Mouse (Mus musculus): ENCODE results near the gene Plch2.

Gene Plch2

GRCm38 (mm10) chr4:154983767-154984166, 72.8 kb downstream of the Plch2 start:
- no peak for DNase-seq

- no peak for DNase-seq
These were observed 74.1 kb downstream of the Plch2 start for GRCm38 (mm10) chr4:154982247-154983120.

- peak in 1 of 2 experiments; percentile 31 for DNase-seq
These were observed 75.1 kb downstream of the Plch2 start for GRCm38 (mm10) chr4:154981530-154981929.

- no peak for DNase-seq
These were observed 75.5 kb downstream of the Plch2 start for GRCm38 (mm10) chr4:154981076-154981475.

- DNase-seq: no peak
These were observed 76.5 kb downstream of the Plch2 start for GRCm38 (mm10) chr4:154980110-154980509.

GRCm38 (mm10) chr4:154974163-154974611, 82.4 kb downstream of the Plch2 start:
- DNase-seq: no peak

GRCm38 (mm10) chr4:154972546-154972945, 84.0 kb downstream of the Plch2 start:
- no peak for DNase-seq

GRCm38 (mm10) chr4:154967173-154967572, 89.4 kb downstream of the Plch2 start:
- DNase-seq: peak in 1 of 2 experiments; percentile 52

GRCm38 (mm10) chr4:154965856-154966255, 90.7 kb downstream of the Plch2 start:
- DNase-seq: no peak

- DNase-seq: peak in 1 of 2 experiments; percentile 42
These were observed 91.9 kb downstream of the Plch2 start for GRCm38 (mm10) chr4:154964581-154965235.

- peak; percentile 78 to 82 for DNase-seq
These were observed 92.5 kb downstream of the Plch2 start, which contains the start of gene Pank4 for GRCm38 (mm10) chr4:154963901-154964580. Gene Pank4, plus strand, starts transcription at chr4:154964123.

- DNase-seq: no peak
These were observed 93.3 kb downstream of the Plch2 start for GRCm38 (mm10) chr4:154963190-154963836.

GRCm38 (mm10) chr4:154962683-154963082, 93.9 kb downstream of the Plch2 start:
- no peak for DNase-seq

GRCm38 (mm10) chr4:154961911-154962310, 94.7 kb downstream of the Plch2 start:
- DNase-seq: peak; percentile 55 to 75

GRCm38 (mm10) chr4:154961226-154961738, 95.3 kb downstream of the Plch2 start:
- peak; percentile 46 to 47 for DNase-seq

- DNase-seq: peak in 1 of 2 experiments; percentile 29
These were observed 95.8 kb downstream of the Plch2 start, which contains the start of gene Hes5 for GRCm38 (mm10) chr4:154960690-154961225. Gene Hes5, plus strand, starts transcription at chr4:154960923.

- no peak for DNase-seq
These were observed 96.4 kb downstream of the Plch2 start for GRCm38 (mm10) chr4:154960021-154960689.

- DNase-seq: no peak
These were observed 98.0 kb downstream of the Plch2 start for GRCm38 (mm10) chr4:154958621-154959020.

GRCm38 (mm10) chr4:154958171-154958570, 98.4 kb downstream of the Plch2 start:
- DNase-seq: no peak

- no peak for DNase-seq
These were observed 99.1 kb downstream of the Plch2 start for GRCm38 (mm10) chr4:154957289-154957993.

GRCm38 (mm10) chr4:154956604-154957003, 100.0 kb downstream of the Plch2 start:
- DNase-seq: no peak

Measured in thymus, adult 18-20 months (tissue).